Mouse (Mus musculus) yolk sac, embryonic 10.5 days (tissue): ENCODE results near the gene Olfr76.
"Not testable (repeated sequence)": the region's sequence is repeated elsewhere in the genome, so short reads cannot be mapped to it uniquely, and the experiment has no call there.

Experiments
- DNase-seq: peaks from one replicate; pipeline ENCODE4 v3.0.0-alpha.2; 2017; ENCODE audit warnings: low spot score

The Olfr76 gene

GRCm38 (mm10) chr19:12123103-12123502 is at the start of gene Olfr76:
Olfr76 (minus strand) TSS chr19:12123203.
- DNase-seq: no peak

- DNase-seq: not testable (repeated sequence)
Measured at GRCm38 (mm10) chr19:12170062-12170599, 47.1 kb upstream of the Olfr76 start, which contains the start of gene Olfr1555-ps1. Olfr1555-ps1 (minus strand) TSS chr19:12170112.

GRCm38 (mm10) chr19:12145452-12145851 is 22.4 kb upstream of the Olfr76 start:
- DNase-seq: no peak

- no peak for DNase-seq
Measured at GRCm38 (mm10) chr19:12143356-12143755, 20.4 kb upstream of the Olfr76 start.

- DNase-seq: peak; percentile 3
Measured at GRCm38 (mm10) chr19:12134289-12134688, 11.3 kb upstream of the Olfr76 start.

- DNase-seq: no peak
Measured at GRCm38 (mm10) chr19:12116464-12116863, 6.5 kb downstream of the Olfr76 start.

GRCm38 (mm10) chr19:12115797-12116196 is 7.2 kb downstream of the Olfr76 start, which contains the start of gene Olfr1428:
Olfr1428 (minus strand) TSS chr19:12115897.
- no peak for DNase-seq

- DNase-seq: no peak
Measured at GRCm38 (mm10) chr19:12113807-12114206, 9.2 kb downstream of the Olfr76 start.

- DNase-seq: no peak
Measured at GRCm38 (mm10) chr19:12104541-12104940, 18.5 kb downstream of the Olfr76 start.

GRCm38 (mm10) chr19:12103234-12103633 is 19.8 kb downstream of the Olfr76 start, which contains the start of gene Olfr1427:
Olfr1427 (minus strand) TSS chr19:12103334.
- no peak for DNase-seq

GRCm38 (mm10) chr19:12091913-12092312 is 31.1 kb downstream of the Olfr76 start, which contains the start of gene Olfr1426:
Olfr1426 (minus strand) TSS chr19:12092013.
- no peak for DNase-seq

GRCm38 (mm10) chr19:12077631-12078030 is 45.4 kb downstream of the Olfr76 start, which contains the start of gene Olfr1425:
Olfr1425 (minus strand) TSS chr19:12077731.
- DNase-seq: not testable (repeated sequence)

GRCm38 (mm10) chr19:12069546-12069945 is 53.5 kb downstream of the Olfr76 start:
- not testable (repeated sequence) for DNase-seq
